Mouse (Mus musculus): ENCODE data around the gene Ddx31.

Gene Ddx31

GRCm38 (mm10) chr2:28840222-28840951 is at the start of gene Ddx31, which contains the start of gene Gtf3c4:
Gene Ddx31, plus strand, starts transcription at chr2:28840406.
Gene Gtf3c4, minus strand, starts transcription at chr2:28840360.
- DNase-seq, result peak; percentile 94 to 96

GRCm38 (mm10) chr2:28792931-28793610 is 47.1 kb upstream of the Ddx31 start:
- peak; percentile 34 to 53 for DNase-seq

- no peak for DNase-seq
Observed at GRCm38 (mm10) chr2:28794623-28795022, 45.6 kb upstream of the Ddx31 start.

GRCm38 (mm10) chr2:28796298-28796697 is 43.9 kb upstream of the Ddx31 start:
- DNase-seq, result peak in 1 of 2 experiments; percentile 29

- DNase-seq, result no peak
Observed at GRCm38 (mm10) chr2:28797490-28798106, 42.6 kb upstream of the Ddx31 start.

- DNase-seq, result no peak
Observed at GRCm38 (mm10) chr2:28798390-28798789, 41.8 kb upstream of the Ddx31 start.

GRCm38 (mm10) chr2:28799575-28799974 is 40.6 kb upstream of the Ddx31 start:
- DNase-seq, result no peak

GRCm38 (mm10) chr2:28803406-28803805 is 36.8 kb upstream of the Ddx31 start:
- DNase-seq, result no peak

- DNase-seq, result no peak
Observed at GRCm38 (mm10) chr2:28808841-28809240, 31.4 kb upstream of the Ddx31 start.

GRCm38 (mm10) chr2:28810260-28811013 is 29.8 kb upstream of the Ddx31 start:
- DNase-seq, result no peak

- DNase-seq, result no peak
Observed at GRCm38 (mm10) chr2:28818866-28819265, 21.3 kb upstream of the Ddx31 start.

- peak; percentile 32 to 47 for DNase-seq
Observed at GRCm38 (mm10) chr2:28829265-28829664, 10.9 kb upstream of the Ddx31 start.

GRCm38 (mm10) chr2:28836181-28836940 is 3.8 kb upstream of the Ddx31 start:
- no peak for DNase-seq

- DNase-seq, result peak in 1 of 2 experiments; percentile 24
Observed at GRCm38 (mm10) chr2:28839501-28840221, 545 bp upstream of the Ddx31 start.

GRCm38 (mm10) chr2:28842042-28842441 is 1.8 kb downstream of the Ddx31 start:
- DNase-seq, result no peak

- DNase-seq, result no peak
Observed at GRCm38 (mm10) chr2:28848879-28849278, 8.7 kb downstream of the Ddx31 start.

GRCm38 (mm10) chr2:28852594-28852993 is 12.4 kb downstream of the Ddx31 start:
- DNase-seq, result no peak

- DNase-seq, result no peak
Observed at GRCm38 (mm10) chr2:28855773-28856172, 15.6 kb downstream of the Ddx31 start.

- no peak for DNase-seq
Observed at GRCm38 (mm10) chr2:28859303-28859702, 19.1 kb downstream of the Ddx31 start.

GRCm38 (mm10) chr2:28860678-28861423 is 20.6 kb downstream of the Ddx31 start:
- DNase-seq, result no peak

- no peak for DNase-seq
Observed at GRCm38 (mm10) chr2:28863857-28864256, 23.7 kb downstream of the Ddx31 start.
